Mouse (Mus musculus) adrenal gland, postnatal 14 days (tissue): Measurements from ENCODE around the gene Zfp119a. TPM values are rescaled to one million over a fixed set of nuclear protein-coding genes. Genes with fewer than 3 reads are reported as not detected.

Source experiments
- DNase-seq: peaks from one replicate; pipeline ENCODE4 v3.0.0; 2021; ENCODE audit warnings: mixed read lengths
- long read RNA-seq, 2 experiments: library from polyadenylated mRNA; stranded (forward); transcript quantifications; one replicate each; pipeline ENCODE4 v2.0.0; 2021
- total RNA-seq: library from RNA; stranded (reverse); gene quantifications from 2 replicates; pipeline ENCODE4 v1.2.3, GENCODE M21; 2021

The Zfp119a gene
- total RNA-seq: 7.0 and 8.0 TPM in 2 replicates
- long read RNA-seq, experiment 1, partial matches to known transcripts: 0 of 3 reads
- long read RNA-seq, experiment 1, other reads (novel, unspliced or antisense): 3 of 3 reads
- long read RNA-seq, experiment 2, partial matches to known transcripts: 0 of 4 reads
- long read RNA-seq, experiment 2, other reads (novel, unspliced or antisense): 0 of 4 reads

- peak; percentile 87 for DNase-seq
These were observed at the start of gene Zfp119a for GRCm38 (mm10) chr17:55878636-55879369. Zfp119a (minus strand) TSS chr17:55878930.

GRCm38 (mm10) chr17:55906669-55907068 lies 27.9 kb upstream of the Zfp119a start:
- DNase-seq: no peak

- DNase-seq: no peak
These were observed 25.4 kb upstream of the Zfp119a start for GRCm38 (mm10) chr17:55904131-55904530.

- no peak for DNase-seq
These were observed 25.0 kb upstream of the Zfp119a start for GRCm38 (mm10) chr17:55903687-55904086.

GRCm38 (mm10) chr17:55903087-55903486 lies 24.4 kb upstream of the Zfp119a start:
- DNase-seq: no peak

- peak; percentile 20 for DNase-seq
These were observed 13.8 kb upstream of the Zfp119a start for GRCm38 (mm10) chr17:55892406-55892955.

GRCm38 (mm10) chr17:55884912-55885311 lies 6.2 kb upstream of the Zfp119a start:
- no peak for DNase-seq

GRCm38 (mm10) chr17:55883631-55884030 lies 4.9 kb upstream of the Zfp119a start:
- DNase-seq: no peak

GRCm38 (mm10) chr17:55878282-55878635 lies 471 bp downstream of the Zfp119a start:
- peak; percentile 7 for DNase-seq

GRCm38 (mm10) chr17:55877184-55877583 lies 1.5 kb downstream of the Zfp119a start:
- no peak for DNase-seq

GRCm38 (mm10) chr17:55843067-55843466 lies 35.7 kb downstream of the Zfp119a start:
- no peak for DNase-seq

GRCm38 (mm10) chr17:55821566-55821965 lies 57.2 kb downstream of the Zfp119a start:
- no peak for DNase-seq

GRCm38 (mm10) chr17:55816853-55817252 lies 61.9 kb downstream of the Zfp119a start:
- DNase-seq: no peak

Other genes starting within 250 kb of the Zfp119a start
- 7.0 and 10.2 TPM in 2 replicates for gene Pot1b, start 166.3 kb downstream of the Zfp119a start, total RNA-seq
- 0.82 and 1.0 TPM in 2 replicates for gene Adgre4, start 128.9 kb downstream of the Zfp119a start, total RNA-seq
- gene Zfp959, start 13.2 kb upstream of the Zfp119a start, total RNA-seq: 4.8 and 7.5 TPM in 2 replicates
- 4.4 and 5.4 TPM in 2 replicates for gene Zfp119b, start 70.6 kb upstream of the Zfp119a start, total RNA-seq
- 1.2 and 1.6 TPM in 2 replicates for gene Ebi3, start 73.7 kb upstream of the Zfp119a start, total RNA-seq
- 18.2 and 24.8 TPM in 2 replicates for gene Yju2, start 80.2 kb upstream of the Zfp119a start, total RNA-seq
- gene Shd, start 91.5 kb upstream of the Zfp119a start, total RNA-seq: 1.2 and 3.7 TPM in 2 replicates
- 1.6 and 2.9 TPM in 2 replicates for gene Fsd1, start 107.6 kb upstream of the Zfp119a start, total RNA-seq
- 14.5 and 14.6 TPM in 2 replicates for gene Stap2, start 126.7 kb upstream of the Zfp119a start, total RNA-seq
- 86.1 and 91.1 TPM in 2 replicates for gene Mpnd, start 126.8 kb upstream of the Zfp119a start, total RNA-seq
- 46.2 and 53.7 TPM in 2 replicates for gene Sh3gl1, start 157.7 kb upstream of the Zfp119a start, total RNA-seq
- gene Chaf1a, start 161.5 kb upstream of the Zfp119a start, total RNA-seq: 8.3 and 10.2 TPM in 2 replicates
- 65.6 and 79.5 TPM in 2 replicates for gene Ubxn6, start 196.1 kb upstream of the Zfp119a start, total RNA-seq
- 52.5 and 60.1 TPM in 2 replicates for gene Hdgfl2, start 200.7 kb upstream of the Zfp119a start, total RNA-seq
- gene Plin4, start 230.9 kb upstream of the Zfp119a start, total RNA-seq: 76.6 and 87.5 TPM in 2 replicates
- 91.4 and 109 TPM in 2 replicates for gene Plin5, start 238.7 kb upstream of the Zfp119a start, total RNA-seq
- gene Lrg1, start 243.1 kb upstream of the Zfp119a start, total RNA-seq: 58.3 and 63.2 TPM in 2 replicates